Mouse (Mus musculus) forebrain, postnatal 0 days (tissue): ENCODE results near the gene Ppfibp1. TPM values are rescaled to one million over a fixed set of nuclear protein-coding genes. Genes with fewer than 3 reads are reported as not detected.

ENCODE experiments used
- ATAC-seq: fragments of 200-750 bp; cut with Nextera tagmentation; 2 replicates; pipeline ENCODE4 v1.8.0; 2017; ENCODE audit warnings: mild to moderate bottlenecking, moderate library complexity
- DNase-seq: peaks from one replicate; pipeline ENCODE4 v3.0.0-alpha.2; 2015
- H3K27ac ChIP-seq: fragments of 300-500 bp; sonication (generic); 2 replicates; pipeline ENCODE4 v1.5.1; 2014; ENCODE audit warnings: low read depth, mild to moderate bottlenecking, antibody characterized with exemption, low read length, moderate library complexity, mixed read lengths
- H3K27me3 ChIP-seq: fragments of 300-500 bp; sonication (generic); 2 replicates; pipeline ENCODE4 v1.6.1; 2014; ENCODE audit warnings: mild to moderate bottlenecking, low read length, mixed read lengths; ENCODE audit not compliant: insufficient read depth
- H3K36me3 ChIP-seq: fragments of 300-500 bp; sonication (generic); 2 replicates; pipeline ENCODE4 v1.6.1; 2014; ENCODE audit warnings: mild to moderate bottlenecking, moderate library complexity; ENCODE audit not compliant: insufficient read depth
- H3K4me1 ChIP-seq: fragments of 300-500 bp; sonication (generic); 2 replicates; pipeline ENCODE4 v1.6.1; 2014; ENCODE audit warnings: antibody characterized with exemption; ENCODE audit not compliant: insufficient read depth
- H3K4me2 ChIP-seq: fragments of 300-500 bp; sonication (generic); 2 replicates; pipeline ENCODE4 v1.6.1; 2014; ENCODE audit warnings: low read depth, mild to moderate bottlenecking, moderate library complexity
- H3K4me3 ChIP-seq: fragments of 300-500 bp; sonication (generic); 2 replicates; pipeline ENCODE4 v1.5.1; 2014; ENCODE audit warnings: low read depth, low read length, mixed read lengths
- H3K9ac ChIP-seq: fragments of 300-500 bp; sonication (generic); 2 replicates; pipeline ENCODE4 v1.6.1; 2014; ENCODE audit warnings: mild to moderate bottlenecking
- H3K9me3 ChIP-seq: fragments of 300-500 bp; sonication (generic); 2 replicates; pipeline ENCODE4 v1.6.1; 2016; ENCODE audit warnings: low read length
- CTCF ChIP-seq: sonication (generic); IDR thresholded peaks from 2 replicates; pipeline ENCODE4 v1.5.1; 2016; ENCODE audit warnings: antibody characterized with exemption, control low read depth, low read depth
- WGBS: fragments of 180-500 bp; shearing (Covaris S2); extraction: QIAGEN DNeasy Blood & Tissue Kit; methylation state at CpG from one replicate; pipeline ENCODE4 v1.1.7; 2014; 5-methylcytosine and 5-hydroxymethylcytosine counted together
- polyA plus RNA-seq: library from polyadenylated mRNA; unstranded; fragments of >200 nt; fragmentation: Nextera tagmentation; extraction: Ambion mirVana; gene quantifications from 2 replicates; pipeline ENCODE4 v1.2.1, GENCODE M21; 2015
- total RNA-seq: library from RNA; depleted of rRNA; stranded (reverse); fragments of >200 nt; gene quantifications from 2 replicates; pipeline ENCODE4 v1.2.3, GENCODE M21; 2014

Gene Ppfibp1
- total and polyA plus RNA-seq, 2 experiments from 2014 or later = 23.8 to 33.0 TPM

GRCm38 (mm10) chr6:146984569-146984968, 96.3 kb downstream of the Ppfibp1 start:
- no peak overlapping the region for H3K27ac ChIP-seq
- ATAC-seq = no peak
- no peaks in the 10 kb centered on the region for H3K9me3 ChIP-seq
- no peak for TF ChIP-seq CTCF
- no peaks in the 10 kb centered on the region for H3K36me3 ChIP-seq
- H3K27me3 ChIP-seq = no peaks in the 10 kb centered on the region
- no peak overlapping the region for H3K4me3 ChIP-seq
- H3K4me1 ChIP-seq = no peaks in the 10 kb centered on the region
- 70% methylated on average over 3 of the region's 3 CpGs for WGBS
- no peak overlapping the region for H3K9ac ChIP-seq
- DNase-seq = no peak
- H3K4me2 ChIP-seq = no peak overlapping the region

DNA sequence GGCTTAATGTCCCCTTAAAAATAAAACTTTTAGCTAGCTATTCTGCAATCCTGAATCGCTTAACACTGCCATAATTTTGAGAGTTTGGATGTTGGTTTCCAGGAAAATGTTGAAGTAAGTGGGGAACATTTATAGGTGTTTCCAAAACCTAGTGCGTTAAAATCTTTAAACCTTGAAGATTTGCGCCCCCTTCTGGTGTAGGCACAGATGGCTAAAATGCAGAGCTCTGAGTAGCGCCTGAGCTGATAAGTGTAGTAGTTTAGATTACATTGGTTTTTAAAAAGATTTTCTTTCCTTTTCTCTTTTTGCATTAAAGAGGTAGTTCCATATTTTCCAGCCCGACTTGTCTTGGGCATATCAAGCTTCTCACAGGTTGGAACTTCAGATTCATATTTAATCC, 105.9 kb downstream of the Ppfibp1 start:
- peak; percentile 74 for TF ChIP-seq CTCF
- peak; percentile 81 for DNase-seq
- Histone ChIP-seq H3K4me1 (no peaks in the 10 kb centered on the region), H3K9me3 (no peaks in the 10 kb centered on the region), H3K27ac (no peak overlapping the region), H3K9ac (no peak overlapping the region), H3K27me3 (no peaks in the 10 kb centered on the region), H3K4me3 (no peak overlapping the region), H3K4me2 (no peak overlapping the region), H3K36me3 (0 out of 2 replicates have a peak, but pooled peaks cover 3% of the 10 kb centered on the region)
- ATAC-seq = peak; percentile 47; the same call in 1 of the 2 replicates
- WGBS = 41% methylated on average over 5 of the region's 5 CpGs

GRCm38 (mm10) chr6:146995391-146995790, 107.1 kb downstream of the Ppfibp1 start:
- ATAC-seq (no peak), DNase-seq (no peak)
- Histone ChIP-seq H3K9ac (no peak overlapping the region), H3K36me3 (0 out of 2 replicates have a peak, but pooled peaks cover 3% of the 10 kb centered on the region), H3K27me3 (no peaks in the 10 kb centered on the region), H3K4me3 (no peak overlapping the region), H3K4me2 (no peak overlapping the region), H3K4me1 (no peaks in the 10 kb centered on the region), H3K9me3 (no peaks in the 10 kb centered on the region), H3K27ac (no peak overlapping the region)
- 95% methylated on average over 2 of the region's 2 CpGs for WGBS
- no peak for TF ChIP-seq CTCF

- DNase-seq (no peak), ATAC-seq (no peak)
- Histone ChIP-seq H3K4me1 (no peaks in the 10 kb centered on the region), H3K4me2 (no peak overlapping the region), H3K36me3 (0 out of 2 replicates have a peak, but pooled peaks cover 3% of the 10 kb centered on the region), H3K27ac (no peak overlapping the region), H3K9me3 (no peaks in the 10 kb centered on the region), H3K27me3 (no peaks in the 10 kb centered on the region), H3K4me3 (no peak overlapping the region), H3K9ac (no peak overlapping the region)
- WGBS = 83% methylated on average over 6 of the region's 6 CpGs
- no peak for TF ChIP-seq CTCF
Measured at GRCm38 (mm10) chr6:146995878-146996277, 107.6 kb downstream of the Ppfibp1 start.

- 93% methylated on average over 6 of the region's 6 CpGs for WGBS
- TF ChIP-seq CTCF = no peak
- H3K36me3 ChIP-seq = 0 out of 2 replicates have a peak, but pooled peaks cover 3% of the 10 kb centered on the region
Measured at GRCm38 (mm10) chr6:146997006-146997405, 108.7 kb downstream of the Ppfibp1 start.

DNA sequence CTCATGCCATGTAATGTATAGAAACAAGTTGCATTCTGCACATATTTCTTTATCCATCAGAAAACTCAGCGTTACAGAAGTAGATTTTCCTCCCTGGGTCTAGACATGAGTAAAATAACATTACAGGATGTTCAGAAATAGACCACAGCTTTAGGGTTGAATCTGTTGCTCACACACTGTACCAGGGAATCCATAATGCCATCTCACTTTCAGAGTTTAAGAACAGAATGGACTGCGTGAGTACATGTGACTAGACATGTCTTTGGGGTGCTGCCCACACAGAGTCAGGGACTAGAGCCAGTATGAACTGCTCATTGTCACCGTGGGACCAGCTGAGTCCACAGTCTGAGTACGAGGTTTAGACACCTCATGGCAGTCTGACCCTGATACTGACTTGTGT, 110.4 kb downstream of the Ppfibp1 start:
- Histone ChIP-seq H3K4me3 (no peak overlapping the region), H3K36me3 (0 out of 2 replicates have a peak, but pooled peaks cover 3% of the 10 kb centered on the region), H3K27ac (no peak overlapping the region), H3K27me3 (no peaks in the 10 kb centered on the region), H3K9ac (no peak overlapping the region), H3K9me3 (no peaks in the 10 kb centered on the region), H3K4me1 (no peaks in the 10 kb centered on the region), H3K4me2 (no peak overlapping the region)
- no peak for DNase-seq
- ATAC-seq = no peak
- no peak for TF ChIP-seq CTCF
- 91% methylated on average over 4 of the region's 4 CpGs for WGBS

More at GRCm38 (mm10) chr6:146997006-146997405, 108.7 kb downstream of the Ppfibp1 start:
- Histone ChIP-seq H3K4me2 (no peak overlapping the region), H3K4me3 (no peak overlapping the region), H3K9me3 (no peaks in the 10 kb centered on the region), H3K9ac (no peak overlapping the region), H3K4me1 (no peaks in the 10 kb centered on the region), H3K27ac (no peak overlapping the region), H3K27me3 (no peaks in the 10 kb centered on the region)
- DNase-seq (no peak), ATAC-seq (no peak)

DNA sequence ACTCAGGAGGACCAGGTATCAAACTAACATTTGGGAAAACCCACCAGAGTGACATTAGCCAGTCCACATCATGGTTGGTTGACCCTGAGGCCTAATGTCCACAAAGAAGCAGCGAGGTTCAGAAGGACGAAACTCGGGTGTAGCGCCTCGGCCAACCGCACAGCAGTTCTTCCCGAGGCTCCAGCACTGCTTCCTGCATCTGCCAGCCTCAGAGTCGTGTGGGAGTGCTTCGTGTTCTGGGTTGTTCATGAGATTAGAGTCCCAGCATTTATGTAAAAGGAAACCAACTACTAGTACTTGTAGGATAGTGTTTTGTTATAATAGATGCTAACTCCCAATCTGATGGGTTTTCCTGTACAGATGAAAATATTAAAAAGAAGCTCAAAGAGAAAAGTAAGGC, 111.0 kb downstream of the Ppfibp1 start:
- Histone ChIP-seq H3K4me2 (no peak overlapping the region), H3K27ac (no peak overlapping the region)
- ATAC-seq = no peak

More for the DNA sequence above, 111.0 kb downstream of the Ppfibp1 start:
- no peak for TF ChIP-seq CTCF
- Histone ChIP-seq H3K36me3 (0 out of 2 replicates have a peak, but pooled peaks cover 3% of the 10 kb centered on the region), H3K27me3 (no peaks in the 10 kb centered on the region), H3K4me1 (no peaks in the 10 kb centered on the region), H3K9me3 (no peaks in the 10 kb centered on the region), H3K9ac (no peak overlapping the region), H3K4me3 (no peak overlapping the region)
- DNase-seq = no peak
- 88% methylated on average over 9 of the region's 9 CpGs for WGBS
